Mouse (Mus musculus) NIH3T3 (cell line): ENCODE data around the gene Gjc3.

Experiments used
- DNase-seq: peaks from one replicate; pipeline ENCODE4 v3.0.0-alpha.2; 2012; ENCODE audit warnings: low read depth

The Gjc3 gene

GRCm38 (mm10) chr5:137909564-137910262 lies 53.2 kb downstream of the Gjc3 start:
- no peak for DNase-seq
